28 mouse cellular contexts compared by ENCODE assay signal in the genomic region with DNA sequence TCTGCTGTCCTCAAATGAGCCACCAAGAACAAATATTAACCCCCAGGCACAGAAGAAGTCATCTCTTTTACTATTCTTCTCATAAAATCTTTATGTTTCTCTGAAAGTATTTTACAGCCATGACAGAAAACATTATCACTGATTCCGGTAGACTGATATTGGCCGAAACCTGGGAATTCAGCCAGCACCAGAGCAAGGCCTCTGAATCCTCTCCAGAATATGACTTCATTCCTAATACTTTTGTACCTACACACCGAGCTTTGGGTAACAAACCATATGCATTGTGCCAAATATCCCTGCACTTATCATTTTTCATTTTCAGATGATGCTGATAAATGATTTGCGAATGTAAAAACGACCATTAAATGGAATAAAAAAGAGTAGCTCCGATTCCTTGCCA.
A peak's percentile ranks its signal among the peaks of the same experiment; 100 is the strongest.
DNase-seq lines count a peak whose midpoint lies in the region; ATAC-seq and TF ChIP-seq lines count a peak whose summit lies in the region.
"Had no signal": no experiment of that assay in that cellular context is flagged by ENCODE, and none has a peak within 500 bp of the region (broad histone marks: within the 10 kb centered on the region; RNA-seq: fewer than 3 reads in every experiment).

No protein-coding gene starts in this region.

- H3K9ac ChIP-seq in midbrain, embryonic 14.5 days (replicated peaks; ENCODE audit: low read length): no peak overlapping the region
- no peak overlapping the region for H3K9ac ChIP-seq in midbrain, embryonic 11.5 days (ENCODE audit: low read length)
- H3K9ac ChIP-seq in limb, embryonic 14.5 days (ENCODE audit: low read depth, low read length, severe bottlenecking): no peak overlapping the region
- H3K9ac ChIP-seq: forebrain, embryonic 15.5 days; heart, embryonic 12.5 days; hindbrain, embryonic 13.5 days; limb, embryonic 12.5 days; liver, embryonic 12.5 days; liver, postnatal 0 days; midbrain, embryonic 15.5 days had no signal

- H3K4me1 ChIP-seq in midbrain, embryonic 14.5 days (ENCODE audit: control insufficient read depth, insufficient read depth, low read length): no peaks in the 10 kb centered on the region
- no peaks in the 10 kb centered on the region for H3K4me1 ChIP-seq in midbrain, embryonic 11.5 days (ENCODE audit: control insufficient read depth, insufficient read depth, low read length)
- H3K4me1 ChIP-seq in limb, embryonic 14.5 days (ENCODE audit: control insufficient read depth, insufficient read depth, low read length): peaks cover 7% of the 10 kb centered on the region; the same call in 1 of the 2 replicates
- H3K4me1 ChIP-seq: heart, embryonic 12.5 days; hindbrain, embryonic 13.5 days; liver, embryonic 12.5 days; midbrain, embryonic 15.5 days had no signal

- DNase-seq in cerebellum, postnatal 25 days: peak; percentile 6 to 20
- no peak for DNase-seq in cerebellum, adult 18-20 months
- peak; percentile 12 for DNase-seq in midbrain, embryonic 14.5 days
- DNase-seq in midbrain, embryonic 11.5 days (ENCODE audit: low spot score, missing footprints): no peak
- DNase-seq in adrenal gland, postnatal 14 days: peak; percentile 37
- DNase-seq in limb, embryonic 14.5 days (ENCODE audit: low spot score): peak; percentile 48
- no peak for DNase-seq in gastrocnemius, postnatal 10 days
- DNase-seq: B cell, adult 2 months; cerebellum, adult 9-10 months; gastrocnemius, postnatal 36 days; heart, adult 18-20 months; heart, postnatal 4 days; kidney, adult 11 months; kidney, postnatal 14 days; layer of hippocampus, adult 9-11 months; liver, postnatal 0 days; thymus, adult 2 months; thymus, postnatal 36 days had no signal

- H3K36me3 ChIP-seq in midbrain, embryonic 14.5 days (ENCODE audit: control insufficient read depth, insufficient read depth, low read length): no peaks in the 10 kb centered on the region
- no peaks in the 10 kb centered on the region for H3K36me3 ChIP-seq in midbrain, embryonic 11.5 days (ENCODE audit: control insufficient read depth, insufficient read depth, low read length)
- no peaks in the 10 kb centered on the region for H3K36me3 ChIP-seq in limb, embryonic 14.5 days (ENCODE audit: control insufficient read depth, insufficient read depth, low read length)
- H3K36me3 ChIP-seq: forebrain, embryonic 15.5 days; heart, embryonic 12.5 days; hindbrain, embryonic 13.5 days; limb, embryonic 12.5 days; liver, embryonic 12.5 days; midbrain, embryonic 15.5 days had no signal

- no peaks in the 10 kb centered on the region for H3K27me3 ChIP-seq in midbrain, embryonic 14.5 days (ENCODE audit: control insufficient read depth, insufficient read depth, low read length)
- H3K27me3 ChIP-seq in midbrain, embryonic 11.5 days (ENCODE audit: control insufficient read depth, insufficient read depth, low read length): no peaks in the 10 kb centered on the region
- H3K27me3 ChIP-seq in limb, embryonic 14.5 days (ENCODE audit: control insufficient read depth, insufficient read depth, low read length): no peaks in the 10 kb centered on the region
- H3K27me3 ChIP-seq: forebrain, embryonic 15.5 days; heart, embryonic 12.5 days; hindbrain, embryonic 13.5 days; limb, embryonic 12.5 days; liver, embryonic 12.5 days; midbrain, embryonic 15.5 days had no signal

- ATAC-seq in midbrain, embryonic 14.5 days (ENCODE audit: low FRiP score, low TSS enrichment): no peak
- ATAC-seq in midbrain, embryonic 11.5 days (ENCODE audit: low FRiP score): no peak
- peak; percentile 30; the same call in 1 of the 2 replicates for ATAC-seq in limb, embryonic 14.5 days (ENCODE audit: low FRiP score, low read depth)
- ATAC-seq: activated CD4-positive, CD25-positive, alpha-beta regulatory T cell, adult 4 months; forebrain, embryonic 15.5 days; inflammation-experienced regulatory T-cells, adult 6 months; liver, embryonic 12.5 days; liver, postnatal 0 days; lung, postnatal 0 days; midbrain, embryonic 15.5 days had no signal

- no peak overlapping the region for H3K27ac ChIP-seq in midbrain, embryonic 14.5 days (replicated peaks; ENCODE audit: low read depth, low read length)
- H3K27ac ChIP-seq in midbrain, embryonic 11.5 days (ENCODE audit: low read depth, low read length): no peak overlapping the region
- H3K27ac ChIP-seq in limb, embryonic 14.5 days (replicated peaks; ENCODE audit: low read depth, low read length): no peak overlapping the region
- H3K27ac ChIP-seq: forebrain, embryonic 15.5 days; hindbrain, embryonic 13.5 days; limb, embryonic 12.5 days; liver, embryonic 12.5 days; macrophage; midbrain, embryonic 15.5 days had no signal

- TF ChIP-seq POLR2A in limb, embryonic 14.5 days (IDR thresholded peaks at IDR 0.05; ENCODE audit: borderline replicate concordance, extremely low read depth, insufficient read depth, insufficient read length): no peak

- H3K4me2 ChIP-seq in midbrain, embryonic 14.5 days (ENCODE audit: low read length): no peak overlapping the region
- no peak overlapping the region for H3K4me2 ChIP-seq in midbrain, embryonic 11.5 days
- no peak overlapping the region for H3K4me2 ChIP-seq in limb, embryonic 14.5 days (replicated peaks; ENCODE audit: low read depth, low read length, severe bottlenecking)
- H3K4me2 ChIP-seq: forebrain, embryonic 15.5 days; heart, embryonic 12.5 days; hindbrain, embryonic 13.5 days; limb, embryonic 12.5 days; liver, embryonic 12.5 days; midbrain, embryonic 15.5 days had no signal

- WGBS in midbrain, embryonic 14.5 days: 66% methylated on average over 6 of the region's 6 CpGs
- 89% methylated on average over 6 of the region's 6 CpGs for WGBS in midbrain, embryonic 11.5 days
- 22% methylated on average over 6 of the region's 6 CpGs for WGBS in limb, embryonic 14.5 days

- no peaks in the 10 kb centered on the region for H3K9me3 ChIP-seq in midbrain, embryonic 14.5 days (ENCODE audit: control insufficient read depth, low read length)
- no peaks in the 10 kb centered on the region for H3K9me3 ChIP-seq in midbrain, embryonic 11.5 days (ENCODE audit: control insufficient read depth, low read length)
- no peaks in the 10 kb centered on the region for H3K9me3 ChIP-seq in limb, embryonic 14.5 days (ENCODE audit: control insufficient read depth, low read length)
- H3K9me3 ChIP-seq: forebrain, embryonic 15.5 days; heart, embryonic 12.5 days; hindbrain, embryonic 13.5 days; limb, embryonic 12.5 days; liver, embryonic 12.5 days; midbrain, embryonic 15.5 days had no signal

- no peak overlapping the region for H3K4me3 ChIP-seq in midbrain, embryonic 14.5 days (replicated peaks; ENCODE audit: low read depth, low read length)
- no peak overlapping the region for H3K4me3 ChIP-seq in midbrain, embryonic 11.5 days (ENCODE audit: low read depth, low read length)
- H3K4me3 ChIP-seq in limb, embryonic 14.5 days (replicated peaks; ENCODE audit: low read length): no peak overlapping the region
- H3K4me3 ChIP-seq: forebrain, embryonic 15.5 days; heart, embryonic 12.5 days; hindbrain, embryonic 13.5 days; limb, embryonic 12.5 days; liver, embryonic 12.5 days; midbrain, embryonic 15.5 days had no signal

Comparison
In these comparisons a context has a peak if more than half of its experiments do, and no peak if none do; other contexts are left out.
1. DNase-seq: peak in cerebellum, postnatal 25 days (2 of 2), midbrain, embryonic 14.5 days (single experiment), adrenal gland, postnatal 14 days (single experiment) and limb, embryonic 14.5 days (single experiment); none in cerebellum, adult 18-20 months (0 of 2), midbrain, embryonic 11.5 days (single experiment) and gastrocnemius, postnatal 10 days (single experiment).